Mouse (Mus musculus) left cerebral cortex, postnatal 25 days (tissue): ENCODE results near the gene Ccr4. TPM values are rescaled to one million over a fixed set of nuclear protein-coding genes. Genes with fewer than 3 reads are reported as not detected.
A peak's percentile ranks its signal among the peaks of the same experiment; 100 is the strongest.
"Not testable (repeated sequence)": the region's sequence is repeated elsewhere in the genome, so short reads cannot be mapped to it uniquely, and the experiment has no call there.

Experiments
- DNase-seq, 2 experiments: peaks; one replicate each; pipeline ENCODE4 v3.0.0; 2022; ENCODE audit warnings: low spot score in 2 of 2, mixed read lengths in 1 of 2
- intact Hi-C: fragments of 180-260 bp; cut with DNase I; formaldehyde crosslinking; loops from one replicate; pipeline ENCODE4 v1.15.1; 2025
- total RNA-seq, 2 experiments: library from RNA; stranded (reverse); gene quantifications; 2 replicates each; pipeline ENCODE4 v1.2.3; 2021

Gene Ccr4
- total RNA-seq, 2 experiments from 2014 or later: not detected

DNA sequence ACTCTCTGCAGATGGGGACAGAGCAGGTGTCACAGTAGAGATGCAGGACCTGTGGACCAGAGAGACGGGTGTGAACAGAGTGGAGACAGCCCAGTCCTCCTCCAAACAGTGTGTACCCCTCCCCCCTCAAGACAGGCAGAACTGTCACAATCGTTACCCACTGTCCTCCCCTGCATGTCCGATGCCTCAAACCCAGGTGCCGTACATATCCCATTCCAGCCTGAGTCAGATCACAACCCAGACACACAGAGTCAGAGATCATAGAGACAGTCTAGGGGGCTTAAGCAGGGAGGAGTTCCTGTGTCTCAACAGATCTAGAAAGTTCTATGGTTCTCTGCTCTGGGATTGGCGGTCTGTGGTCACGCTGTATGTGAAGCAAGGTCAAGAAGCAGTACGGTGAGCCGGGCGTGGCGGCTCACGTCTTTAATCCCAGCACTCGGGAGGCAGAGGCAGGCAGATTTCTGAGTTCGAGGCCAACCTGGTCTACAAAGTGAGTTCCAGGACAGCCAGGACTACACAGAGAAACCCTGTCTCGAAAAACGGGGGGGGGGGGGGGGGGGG, 20.4 kb upstream of the Ccr4 start:
- DNase-seq: no peak
- intact Hi-C loops: no loop called here

GRCm38 (mm10) chr9:114522501-114522900, 17.8 kb upstream of the Ccr4 start:
- intact Hi-C loops: no loop called here
- DNase-seq: no peak

DNA sequence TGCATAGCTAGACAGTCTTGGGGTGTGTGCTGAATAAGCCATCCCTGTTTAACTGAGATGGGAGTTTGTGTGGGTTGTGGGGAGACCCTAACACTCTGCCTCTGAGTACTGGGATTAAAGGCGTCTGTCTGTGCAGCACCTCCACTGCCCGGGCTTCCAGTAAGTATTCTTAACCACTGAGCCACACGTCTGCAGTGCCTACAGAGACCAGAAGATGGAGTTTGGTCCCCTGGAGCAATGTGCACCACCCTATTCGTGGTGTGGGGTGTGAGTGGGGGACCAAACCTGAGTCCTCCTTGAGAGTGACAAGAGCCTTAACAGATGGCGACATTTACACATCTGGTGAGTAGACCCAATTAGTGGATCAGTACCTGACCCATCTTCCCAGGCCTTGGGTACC, 17.3 kb upstream of the Ccr4 start:
- DNase-seq: no peak
- intact Hi-C loops: no loop called here

- intact Hi-C loops, DNase-seq: not testable (repeated sequence)
Measured at GRCm38 (mm10) chr9:114520529-114520928, 15.8 kb upstream of the Ccr4 start.

DNA sequence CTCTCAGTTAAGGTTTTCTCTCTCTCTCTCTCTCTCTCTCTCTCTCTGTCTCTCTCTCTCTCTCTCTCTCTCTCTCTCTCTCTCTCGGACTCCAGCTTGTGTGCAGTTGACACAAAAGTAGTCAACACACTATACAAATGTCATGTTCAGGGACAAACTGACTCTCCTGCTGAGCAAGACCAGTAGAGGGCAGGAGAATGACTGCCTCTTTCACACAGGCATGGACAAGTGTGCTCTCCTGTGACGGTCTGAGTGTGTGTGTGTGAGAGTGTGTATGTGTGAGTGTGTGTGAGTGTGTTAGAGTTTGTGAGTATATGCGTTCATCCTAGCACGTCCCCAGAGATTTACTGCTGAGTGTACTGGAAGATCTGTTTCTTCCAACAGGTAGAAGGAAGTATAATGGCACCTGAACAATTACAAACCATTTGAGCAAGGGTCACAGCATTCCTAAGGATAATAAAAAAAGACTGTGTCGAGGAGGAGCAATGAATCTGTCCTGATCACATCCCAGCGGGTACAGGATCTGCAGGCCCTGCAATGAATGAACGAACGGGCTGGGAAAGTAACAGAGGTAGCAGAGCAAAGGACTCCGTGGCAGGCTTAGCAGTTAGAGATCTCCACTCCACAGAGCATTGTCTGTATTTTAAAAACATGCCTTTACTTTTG, 14.2 kb upstream of the Ccr4 start:
- no peak for DNase-seq
- intact Hi-C loops: no loop called here

DNA sequence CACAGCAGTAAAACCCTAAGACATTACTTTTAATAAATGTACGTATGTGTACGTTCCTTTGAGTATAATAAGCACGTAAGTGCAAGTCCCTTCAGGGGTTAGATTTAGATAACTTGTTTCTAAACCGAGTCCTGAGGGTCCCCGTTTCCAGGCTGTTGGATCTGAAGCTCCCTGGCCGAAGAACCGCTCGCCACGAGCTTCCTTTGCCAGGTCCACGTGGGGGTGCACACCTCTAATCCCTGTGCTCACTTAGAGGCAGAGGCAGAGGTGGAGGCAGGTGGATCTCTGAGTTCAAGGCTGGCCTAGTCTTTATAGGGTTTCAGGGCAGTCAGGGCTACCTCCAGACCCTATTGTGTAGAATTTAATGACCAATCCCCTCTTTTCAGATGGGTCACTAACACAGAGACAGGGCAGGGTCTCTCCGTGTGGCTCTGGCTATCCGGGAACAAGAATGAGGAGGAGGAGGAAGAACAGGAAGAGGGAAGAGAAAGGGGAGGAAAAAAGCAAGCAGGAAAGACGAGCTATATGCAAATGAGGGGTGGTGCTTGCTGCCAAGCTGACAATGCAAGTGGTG, 13.3 kb upstream of the Ccr4 start:
- no peak for DNase-seq
- intact Hi-C loops: no loop called here

DNA sequence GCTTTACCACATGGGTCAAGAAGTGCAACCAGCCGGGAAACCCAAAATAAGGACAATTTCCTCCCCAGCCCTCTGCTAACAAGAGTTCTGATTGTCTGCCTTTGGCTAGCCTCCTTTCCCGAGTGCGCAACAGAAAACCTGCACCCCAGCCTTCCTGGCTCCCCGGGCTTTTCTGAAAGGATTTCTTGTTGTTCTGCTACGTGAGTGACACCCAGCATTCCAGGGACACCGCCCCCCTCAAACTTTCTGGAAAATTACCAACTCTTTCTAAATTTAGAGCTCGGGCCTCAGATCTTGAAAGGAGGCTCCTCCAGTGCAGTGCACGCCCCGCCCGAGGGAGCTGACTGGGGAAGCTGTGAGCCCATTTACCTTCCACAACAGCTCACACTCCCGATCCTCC, 10.6 kb upstream of the Ccr4 start, which contains the start of gene C130032M10Rik:
Gene C130032M10Rik, plus strand, starts transcription at position 334 of the 400 bp plus-strand sequence.
- intact Hi-C loops: no loop called here
- DNase-seq: peak; percentile 6

DNA sequence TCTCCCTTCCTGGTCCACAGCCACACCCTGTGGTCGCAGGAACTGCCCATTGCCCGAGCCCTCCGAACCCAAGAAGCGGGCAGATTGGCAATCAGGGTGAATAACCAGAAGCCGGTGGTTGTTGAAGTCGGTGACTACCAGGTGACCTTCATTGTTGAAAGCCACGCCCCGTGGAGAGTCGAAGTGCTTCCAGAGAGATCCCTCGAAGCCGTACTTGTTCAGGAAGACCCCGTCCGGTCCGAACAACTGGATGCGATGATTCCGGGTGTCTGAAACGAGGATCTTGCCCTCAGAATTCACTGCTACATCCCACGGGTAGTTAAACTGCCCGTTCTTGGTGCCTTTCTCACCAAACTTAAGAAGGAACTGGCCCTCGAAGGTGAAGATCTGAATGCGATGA, 8.1 kb upstream of the Ccr4 start:
- DNase-seq: no peak

DNA sequence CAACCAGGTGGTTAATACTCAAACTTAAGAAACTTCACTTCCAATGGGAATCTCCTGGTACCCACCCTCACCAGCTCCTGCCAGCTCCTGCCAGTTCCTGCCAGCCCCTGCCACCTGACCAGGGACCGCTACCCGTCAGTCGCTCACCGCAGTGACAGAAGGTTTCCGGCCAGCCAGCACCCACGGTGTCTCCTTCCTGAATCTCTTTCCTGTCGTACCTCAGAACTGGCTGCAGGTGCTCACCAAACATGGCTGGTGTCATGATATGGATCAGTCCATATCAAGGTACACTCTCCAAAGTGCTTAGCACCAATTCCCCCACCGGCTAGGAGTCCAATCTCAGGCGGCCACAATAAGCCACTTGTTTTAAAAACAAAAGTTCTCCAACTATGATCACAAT, 5.1 kb upstream of the Ccr4 start:
- DNase-seq: no peak
- intact Hi-C loops: no loop called here

More for the DNA sequence above, 8.1 kb upstream of the Ccr4 start:
- intact Hi-C loops: no loop called here

- intact Hi-C loops: no loop called here
- no peak for DNase-seq
Measured at GRCm38 (mm10) chr9:114507421-114507820, 2.7 kb upstream of the Ccr4 start.

DNA sequence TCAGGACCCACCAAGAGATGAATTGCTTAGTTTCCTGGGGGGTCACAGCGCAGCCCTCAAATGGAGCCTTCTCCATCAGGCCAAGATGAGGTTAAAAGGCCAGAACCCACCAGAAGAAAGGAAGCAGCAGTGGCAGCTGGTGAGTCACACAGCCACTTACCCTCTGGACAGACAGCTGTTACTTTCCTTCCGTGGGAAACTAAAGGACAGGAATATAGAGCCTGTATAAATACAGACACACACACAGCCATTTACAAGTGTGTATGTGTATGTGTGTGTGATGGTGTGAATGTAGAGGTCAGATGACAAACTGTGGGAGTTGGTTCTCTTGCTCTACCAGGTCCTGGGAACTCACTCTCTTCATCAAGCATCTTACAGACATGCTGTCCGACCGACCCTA, 1.8 kb upstream of the Ccr4 start:
- no peak for DNase-seq
- intact Hi-C loops: no loop called here

DNA sequence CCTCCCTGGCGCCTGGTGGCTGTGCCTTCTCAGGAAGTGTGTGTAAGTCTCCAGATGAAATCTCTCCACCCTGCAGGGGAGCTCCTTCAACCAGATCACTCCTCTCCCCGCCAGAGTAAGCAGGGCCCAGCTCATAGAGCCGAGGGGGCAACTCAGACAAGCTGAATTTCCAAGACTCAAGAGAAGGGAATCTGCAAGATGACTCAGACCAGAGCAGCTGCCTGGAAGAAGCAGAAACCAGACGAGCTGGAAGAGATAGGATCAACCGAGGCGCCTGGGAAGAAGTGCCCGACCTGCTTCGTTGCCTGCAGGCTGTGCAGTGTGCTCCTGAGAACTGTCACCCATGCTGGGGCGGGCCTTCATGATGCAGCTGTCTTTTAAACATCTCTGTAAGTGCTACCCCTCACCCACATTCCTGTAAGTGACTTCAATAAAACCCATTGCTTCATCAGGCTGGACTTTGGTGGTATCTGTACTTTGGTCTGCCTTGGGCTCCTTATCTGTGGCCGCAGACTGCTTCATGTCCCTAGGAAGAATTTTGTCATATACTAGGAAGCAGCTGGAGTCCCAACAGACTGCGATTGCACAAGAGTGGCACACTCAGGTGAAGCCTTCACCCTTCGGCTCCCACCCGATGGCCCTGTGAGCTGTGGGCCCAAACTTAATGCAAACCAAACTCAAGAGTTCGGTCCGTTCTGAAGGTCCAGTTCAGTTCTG, 1.8 kb downstream of the Ccr4 start:
- intact Hi-C loops: no loop called here
- peak in 1 of 2 experiments; percentile 13 for DNase-seq

GRCm38 (mm10) chr9:114501913-114502312, 2.8 kb downstream of the Ccr4 start:
- intact Hi-C loops: no loop called here

DNA sequence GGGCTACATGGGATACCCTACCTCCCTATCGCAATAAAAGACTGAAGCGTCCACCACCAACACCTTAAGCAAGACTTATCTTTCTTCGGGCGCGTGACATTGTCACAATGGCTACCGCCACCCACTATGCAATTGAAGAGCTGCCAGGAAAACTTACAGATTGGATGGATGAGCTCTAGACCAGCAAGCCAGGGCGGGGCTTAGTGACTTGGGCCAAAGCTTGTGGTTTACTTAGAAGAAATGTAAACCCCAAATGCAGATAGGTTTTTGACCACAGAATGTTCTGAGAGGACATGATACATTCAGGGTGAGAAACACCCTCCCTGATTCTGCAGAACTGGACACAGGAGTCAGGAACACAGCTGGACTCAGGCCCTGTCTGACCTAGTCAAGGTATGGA, 3.6 kb downstream of the Ccr4 start:
- DNase-seq: no peak
- intact Hi-C loops: no loop called here

More at GRCm38 (mm10) chr9:114501913-114502312, 2.8 kb downstream of the Ccr4 start:
- DNase-seq: no peak

DNA sequence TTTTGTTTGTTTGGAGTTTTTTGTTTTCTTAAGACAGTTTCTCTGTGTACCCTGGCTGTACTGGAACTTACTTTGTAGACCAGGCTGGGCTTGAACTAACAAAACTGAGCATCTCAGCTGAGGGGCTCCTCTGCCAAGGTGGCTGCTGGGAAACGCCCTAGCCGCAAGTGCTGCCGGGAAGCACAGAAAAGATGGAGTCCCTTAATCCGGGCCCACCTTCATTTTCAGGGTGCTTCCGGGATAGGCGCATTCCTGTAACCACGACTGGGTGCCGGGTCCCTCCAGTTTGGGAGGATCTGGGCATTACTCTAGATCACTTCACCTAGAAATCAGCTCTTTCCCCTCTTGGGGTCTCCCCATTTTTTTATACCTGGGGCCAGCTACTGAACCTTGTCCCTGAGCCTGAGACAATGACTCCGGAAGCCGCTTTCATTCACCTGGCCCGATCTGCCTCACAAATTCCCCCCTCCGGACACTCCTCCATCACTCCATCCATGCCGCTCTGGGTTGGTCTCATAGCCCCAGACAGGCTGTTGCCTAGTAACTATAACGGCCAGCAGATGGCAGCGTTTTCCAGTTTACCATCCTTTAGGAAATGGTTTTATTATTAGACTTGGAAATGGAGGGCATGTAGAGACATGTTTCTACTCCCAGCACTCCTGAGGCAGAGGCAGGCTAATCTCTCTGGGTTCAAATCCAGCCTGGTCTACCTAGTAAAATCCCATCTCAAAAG, 4.8 kb downstream of the Ccr4 start:
- intact Hi-C loops: loop anchor here (1.0 to 5.0 kb wide), 3 partner anchors 81 to 183 kb away; no protein-coding TSS in a partner anchor
- DNase-seq: peak; percentile 28 to 53

- intact Hi-C loops: loop anchor here (2.0 to 5.0 kb wide), 2 partner anchors 83 to 181 kb away; no protein-coding TSS in a partner anchor
- DNase-seq: peak; percentile 74 to 76
Measured at GRCm38 (mm10) chr9:114498218-114498617, 6.5 kb downstream of the Ccr4 start.

DNA sequence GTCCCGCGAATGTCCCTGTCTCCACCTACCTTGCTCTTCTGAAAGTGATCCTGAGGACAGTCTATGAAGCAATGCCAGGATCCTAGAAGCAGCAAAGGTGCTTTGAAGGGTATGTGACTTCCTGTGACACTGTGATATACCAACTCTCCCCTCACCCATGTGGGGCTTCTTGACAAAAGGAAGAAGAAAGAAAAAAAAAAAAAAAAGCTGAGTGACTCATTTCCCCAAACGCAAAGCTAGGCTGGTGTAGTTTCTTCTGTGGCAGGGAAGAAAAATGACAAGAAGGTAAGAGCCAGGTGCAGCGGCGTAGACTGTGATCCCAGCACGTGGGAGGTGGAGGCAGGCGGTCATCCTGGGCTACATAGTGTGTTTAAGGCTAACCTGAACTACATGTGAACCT, 8.2 kb downstream of the Ccr4 start:
- no peak for DNase-seq
- intact Hi-C loops: loop anchor here (5.0 kb wide), 1 partner anchor 179 kb away; no protein-coding TSS in a partner anchor

GRCm38 (mm10) chr9:114487481-114488258, 17.0 kb downstream of the Ccr4 start:
- DNase-seq: no peak
- intact Hi-C loops: no loop called here

DNA sequence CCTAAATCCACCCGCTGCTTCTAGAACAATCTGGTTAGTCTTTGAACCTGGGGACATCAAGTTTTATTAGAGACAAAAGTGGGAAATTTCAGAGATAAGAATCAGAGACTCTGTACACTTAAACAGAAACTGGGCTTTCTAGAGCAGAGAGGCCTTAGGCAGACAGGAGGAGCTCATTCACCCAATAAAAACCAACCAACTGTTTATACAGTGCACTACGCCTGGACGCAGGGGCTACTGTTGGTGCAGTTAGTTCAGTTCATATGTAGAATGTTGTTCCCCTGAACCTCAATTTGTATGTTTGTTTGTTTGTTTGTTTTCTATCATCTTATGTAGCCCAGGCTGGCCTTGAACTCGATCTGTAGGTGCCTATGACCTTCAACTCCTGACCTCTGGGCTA, 17.9 kb downstream of the Ccr4 start:
- DNase-seq: no peak
- intact Hi-C loops: no loop called here
